Mouse (Mus musculus) ovary, postnatal 36 days (tissue): ENCODE data around the gene Ctnna3.
A peak's percentile ranks its signal among the peaks of the same experiment; 100 is the strongest.

ENCODE experiments used
- DNase-seq: peaks from one replicate; pipeline ENCODE4 v3.0.0; 2022; ENCODE audit warnings: low spot score, mixed read lengths

The Ctnna3 gene

GRCm38 (mm10) chr10:63526027-63526426 lies 96.1 kb downstream of the Ctnna3 start:
- no peak for DNase-seq

- DNase-seq, result no peak
Measured at GRCm38 (mm10) chr10:63532381-63532780, 102.5 kb downstream of the Ctnna3 start.

GRCm38 (mm10) chr10:63541754-63542153 lies 111.9 kb downstream of the Ctnna3 start:
- peak; percentile 23 for DNase-seq

GRCm38 (mm10) chr10:63542493-63542892 lies 112.6 kb downstream of the Ctnna3 start:
- DNase-seq, result no peak

GRCm38 (mm10) chr10:63566691-63567090 lies 136.8 kb downstream of the Ctnna3 start:
- no peak for DNase-seq

- no peak for DNase-seq
Measured at GRCm38 (mm10) chr10:63571561-63571960, 141.7 kb downstream of the Ctnna3 start.

GRCm38 (mm10) chr10:63572866-63573265 lies 143.0 kb downstream of the Ctnna3 start:
- DNase-seq, result no peak

- peak; percentile 26 for DNase-seq
Measured at GRCm38 (mm10) chr10:63574100-63574609, 144.3 kb downstream of the Ctnna3 start.

- DNase-seq, result peak; percentile 66
Measured at GRCm38 (mm10) chr10:63582608-63583007, 152.7 kb downstream of the Ctnna3 start.

GRCm38 (mm10) chr10:63583798-63584374 lies 154.0 kb downstream of the Ctnna3 start:
- no peak for DNase-seq

- DNase-seq, result no peak
Measured at GRCm38 (mm10) chr10:63599417-63599816, 169.5 kb downstream of the Ctnna3 start.

GRCm38 (mm10) chr10:63601206-63601605 lies 171.3 kb downstream of the Ctnna3 start:
- no peak for DNase-seq

GRCm38 (mm10) chr10:63628546-63628945 lies 198.6 kb downstream of the Ctnna3 start:
- DNase-seq, result no peak

- no peak for DNase-seq
Measured at GRCm38 (mm10) chr10:63633915-63634314, 204.0 kb downstream of the Ctnna3 start.

GRCm38 (mm10) chr10:63637987-63638386 lies 208.1 kb downstream of the Ctnna3 start:
- no peak for DNase-seq

- no peak for DNase-seq
Measured at GRCm38 (mm10) chr10:63647300-63647699, 217.4 kb downstream of the Ctnna3 start.

GRCm38 (mm10) chr10:63650307-63650706 lies 220.4 kb downstream of the Ctnna3 start:
- no peak for DNase-seq

- no peak for DNase-seq
Measured at GRCm38 (mm10) chr10:63652887-63653286, 223.0 kb downstream of the Ctnna3 start.

GRCm38 (mm10) chr10:63653571-63653970 lies 223.7 kb downstream of the Ctnna3 start:
- DNase-seq, result no peak

GRCm38 (mm10) chr10:63654560-63654959 lies 224.7 kb downstream of the Ctnna3 start:
- no peak for DNase-seq

GRCm38 (mm10) chr10:63676343-63676742 lies 246.4 kb downstream of the Ctnna3 start:
- no peak for DNase-seq

- no peak for DNase-seq
Measured at GRCm38 (mm10) chr10:63689233-63689632, 259.3 kb downstream of the Ctnna3 start.

GRCm38 (mm10) chr10:63689651-63690050 lies 259.8 kb downstream of the Ctnna3 start:
- DNase-seq, result no peak

GRCm38 (mm10) chr10:63692039-63692438 lies 262.1 kb downstream of the Ctnna3 start:
- no peak for DNase-seq
